Mouse (Mus musculus) natural killer cell, adult 2 months (primary cell): ENCODE measurements around the gene Gna15.
A peak's percentile ranks its signal among the peaks of the same experiment; 100 is the strongest.

Experiments used
- DNase-seq, 2 experiments: peaks; one replicate each; pipeline ENCODE4 v3.0.0; 2022; ENCODE audit warnings: low spot score in 2 of 2

Gna15 gene

GRCm38 (mm10) chr10:81553807-81554755, 30.1 kb upstream of the Gna15 start:
- peak in 1 of 2 experiments; percentile 39 for DNase-seq

- DNase-seq, result peak in 1 of 2 experiments; percentile 69
These were observed 29.2 kb upstream of the Gna15 start for GRCm38 (mm10) chr10:81553232-81553631.

GRCm38 (mm10) chr10:81551597-81552102, 27.6 kb upstream of the Gna15 start:
- DNase-seq, result peak; percentile 88 to 92

GRCm38 (mm10) chr10:81550257-81550656, 26.2 kb upstream of the Gna15 start:
- peak; percentile 70 to 80 for DNase-seq

- DNase-seq, result no peak
These were observed 24.9 kb upstream of the Gna15 start for GRCm38 (mm10) chr10:81548944-81549343.

GRCm38 (mm10) chr10:81546788-81547571, 23.0 kb upstream of the Gna15 start:
- DNase-seq, result no peak

GRCm38 (mm10) chr10:81546332-81546731, 22.3 kb upstream of the Gna15 start:
- DNase-seq, result no peak

- peak; percentile 98 to 99 for DNase-seq
These were observed 21.2 kb upstream of the Gna15 start, which contains the start of gene Gna11 for GRCm38 (mm10) chr10:81545161-81545747. Gene Gna11 (minus strand): TSS chr10:81545190.

GRCm38 (mm10) chr10:81544296-81545160, 20.5 kb upstream of the Gna15 start:
- DNase-seq, result no peak

GRCm38 (mm10) chr10:81543633-81544032, 19.6 kb upstream of the Gna15 start:
- DNase-seq, result no peak

- no peak for DNase-seq
These were observed 18.9 kb upstream of the Gna15 start for GRCm38 (mm10) chr10:81542727-81543460.

GRCm38 (mm10) chr10:81541803-81542202, 17.8 kb upstream of the Gna15 start:
- no peak for DNase-seq

- no peak for DNase-seq
These were observed 17.3 kb upstream of the Gna15 start for GRCm38 (mm10) chr10:81541363-81541762.

- peak in 1 of 2 experiments; percentile 49 for DNase-seq
These were observed 14.5 kb upstream of the Gna15 start for GRCm38 (mm10) chr10:81538321-81539048.

- DNase-seq, result no peak
These were observed 13.4 kb upstream of the Gna15 start for GRCm38 (mm10) chr10:81537429-81537828.

GRCm38 (mm10) chr10:81536734-81537133, 12.7 kb upstream of the Gna15 start:
- DNase-seq, result no peak

- DNase-seq, result no peak
These were observed 10.8 kb upstream of the Gna15 start for GRCm38 (mm10) chr10:81534826-81535225.

GRCm38 (mm10) chr10:81526779-81527178, 2.8 kb upstream of the Gna15 start:
- peak; percentile 79 to 88 for DNase-seq

GRCm38 (mm10) chr10:81525017-81525694, 1.1 kb upstream of the Gna15 start:
- no peak for DNase-seq
